Mouse (Mus musculus) A20 (cell line): ENCODE measurements at regions not wholly inside any gene's neighbourhood (a gene's known extent, or its start where the extent isn't known, plus 50 kb on each side); places are given as distances from the start of the nearest gene placed in this dataset.
A peak's percentile ranks its signal among the peaks of the same experiment; 100 is the strongest.

Source experiments
- DNase-seq: peaks from one replicate; pipeline ENCODE4 v3.0.0-alpha.2; 2011; ENCODE audit warnings: low read depth, low spot score

- no peak for DNase-seq
Observed at GRCm38 (mm10) chr3:101749841-101750240, 98.9 kb downstream of the Mab21l3 start.

- DNase-seq = no peak
Observed at GRCm38 (mm10) chr3:101749031-101749632, 99.6 kb downstream of the Mab21l3 start.

- no peak for DNase-seq
Observed at GRCm38 (mm10) chr3:101748186-101748585, 100.6 kb downstream of the Mab21l3 start.

- no peak for DNase-seq
Observed at GRCm38 (mm10) chr3:101740906-101741305, 107.9 kb downstream of the Mab21l3 start.

- no peak for DNase-seq
Observed at GRCm38 (mm10) chr3:101737197-101737596, 111.6 kb downstream of the Mab21l3 start.

GRCm38 (mm10) chr3:101729044-101729443 is 119.7 kb downstream of the Mab21l3 start:
- DNase-seq = no peak

- no peak for DNase-seq
Observed at GRCm38 (mm10) chr3:101722926-101723325, 118.4 kb upstream of the Atp1a1 start.

GRCm38 (mm10) chr3:101722001-101722400 is 117.5 kb upstream of the Atp1a1 start:
- DNase-seq = no peak

GRCm38 (mm10) chr3:101715416-101715815 is 110.9 kb upstream of the Atp1a1 start:
- no peak for DNase-seq

GRCm38 (mm10) chr3:101714810-101715209 is 110.3 kb upstream of the Atp1a1 start:
- no peak for DNase-seq

- DNase-seq = no peak
Observed at GRCm38 (mm10) chr3:101713669-101714068, 109.2 kb upstream of the Atp1a1 start.

GRCm38 (mm10) chr3:101713138-101713638 is 108.7 kb upstream of the Atp1a1 start:
- no peak for DNase-seq

GRCm38 (mm10) chr3:101712666-101713065 is 108.2 kb upstream of the Atp1a1 start:
- no peak for DNase-seq

GRCm38 (mm10) chr3:101711594-101712171 is 107.2 kb upstream of the Atp1a1 start:
- no peak for DNase-seq

- no peak for DNase-seq
Observed at GRCm38 (mm10) chr3:101709379-101709970, 105.0 kb upstream of the Atp1a1 start.

- DNase-seq = no peak
Observed at GRCm38 (mm10) chr3:101708821-101709220, 104.3 kb upstream of the Atp1a1 start.

- no peak for DNase-seq
Observed at GRCm38 (mm10) chr3:101704919-101705318, 100.4 kb upstream of the Atp1a1 start.

GRCm38 (mm10) chr3:101704326-101704725 is 99.8 kb upstream of the Atp1a1 start:
- no peak for DNase-seq

- DNase-seq = no peak
Observed at GRCm38 (mm10) chr3:101701763-101702173, 97.3 kb upstream of the Atp1a1 start.

- peak; percentile 71 for DNase-seq
Observed at GRCm38 (mm10) chr3:101700974-101701610, 96.6 kb upstream of the Atp1a1 start.

- DNase-seq = peak; percentile 56
Observed at GRCm38 (mm10) chr3:101699929-101700681, 95.6 kb upstream of the Atp1a1 start.

- DNase-seq = peak; percentile 36
Observed at GRCm38 (mm10) chr3:101696832-101697231, 92.3 kb upstream of the Atp1a1 start.
